Mouse (Mus musculus) layer of hippocampus, adult 8-10 months (tissue): Measurements from ENCODE around the gene Prr19. TPM values are rescaled to one million over a fixed set of nuclear protein-coding genes. Genes with fewer than 3 reads are reported as not detected.

ENCODE experiments used
- DNase-seq, 2 experiments: peaks; one replicate each; pipeline ENCODE4 v3.0.0; 2022; ENCODE audit warnings: low spot score in 2 of 2
- total RNA-seq, 4 experiments: library from RNA; stranded (reverse); gene quantifications; 2 replicates each; pipeline ENCODE4 v1.2.4; 2022

Prr19 gene
- total RNA-seq, 4 experiments from 2014 or later: 0.25 TPM; not detected in 3

DNA sequence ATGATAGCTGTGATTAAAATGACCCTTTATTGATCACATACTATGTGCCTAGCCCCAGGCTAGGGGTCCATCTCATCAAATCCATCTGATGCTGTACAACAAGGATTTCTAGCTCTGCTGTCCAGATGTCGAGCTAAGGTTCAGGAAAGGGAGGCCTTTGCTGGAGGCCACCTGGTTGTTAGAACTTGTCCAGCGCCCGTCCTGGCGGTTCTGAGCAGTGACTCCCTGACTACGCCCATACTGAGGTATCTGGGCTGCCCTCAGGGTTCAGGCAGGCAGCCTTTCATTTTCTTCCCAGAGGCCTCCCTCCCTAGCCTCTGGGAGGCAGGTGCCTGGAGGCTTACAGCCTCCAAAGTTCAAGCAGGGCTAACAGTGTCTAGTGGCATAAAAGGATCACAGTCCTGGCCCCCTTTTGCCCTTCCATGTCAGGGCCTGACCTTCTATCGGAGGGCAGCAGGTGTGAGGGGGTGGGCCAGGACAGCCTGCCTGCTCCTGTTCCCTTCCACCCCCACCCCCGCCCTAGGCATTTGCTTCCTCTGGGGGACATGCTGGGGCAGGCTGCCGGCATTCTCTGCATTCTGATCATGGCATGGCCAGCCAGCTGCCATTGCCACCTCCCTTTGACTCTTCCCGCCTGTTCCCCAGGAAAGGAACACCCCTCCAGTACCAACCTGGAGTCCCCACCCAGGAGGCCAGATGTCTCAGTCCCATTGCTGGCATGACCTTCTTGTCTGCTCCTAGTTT, 25.5 kb upstream of the Prr19 start:
- peak in 1 of 2 experiments; percentile 6 for DNase-seq

DNA sequence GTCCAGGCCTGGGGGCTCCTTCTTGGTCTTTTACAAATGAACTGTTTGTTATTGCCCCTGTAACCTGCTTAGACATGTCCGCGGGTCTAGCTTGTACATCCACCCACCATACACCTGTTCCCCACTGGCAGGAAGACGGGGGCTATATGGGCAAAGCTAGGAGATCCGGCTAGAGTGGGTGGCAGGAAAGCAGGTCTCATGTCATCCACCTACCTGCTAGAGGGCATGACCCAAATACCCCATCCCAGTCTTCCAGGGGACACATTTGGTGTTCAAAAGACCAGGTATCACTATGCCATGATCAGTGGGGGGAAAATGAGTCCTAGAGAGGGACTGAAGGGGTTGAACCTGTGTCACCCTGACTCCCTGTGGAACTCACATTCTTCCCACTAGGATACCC, 23.8 kb upstream of the Prr19 start:
- peak in 1 of 2 experiments; percentile 19 for DNase-seq

DNA sequence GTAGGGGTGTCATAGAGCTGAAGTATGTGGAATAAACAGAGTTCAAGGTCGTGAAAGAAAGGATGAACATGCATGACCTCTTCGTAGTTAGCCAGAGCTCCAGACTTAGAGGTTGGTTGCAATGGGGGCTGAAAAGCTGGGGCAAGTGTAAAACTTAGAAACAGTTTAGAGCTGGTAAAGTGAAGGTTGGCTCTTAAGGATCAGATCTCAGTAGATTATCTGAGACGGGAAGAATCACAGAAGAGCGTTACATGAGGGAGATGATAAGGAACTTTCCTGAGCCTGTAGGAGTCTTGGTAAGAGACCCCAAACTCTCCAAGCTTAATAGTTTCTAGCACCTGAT, 23.2 kb upstream of the Prr19 start:
- DNase-seq: no peak

DNA sequence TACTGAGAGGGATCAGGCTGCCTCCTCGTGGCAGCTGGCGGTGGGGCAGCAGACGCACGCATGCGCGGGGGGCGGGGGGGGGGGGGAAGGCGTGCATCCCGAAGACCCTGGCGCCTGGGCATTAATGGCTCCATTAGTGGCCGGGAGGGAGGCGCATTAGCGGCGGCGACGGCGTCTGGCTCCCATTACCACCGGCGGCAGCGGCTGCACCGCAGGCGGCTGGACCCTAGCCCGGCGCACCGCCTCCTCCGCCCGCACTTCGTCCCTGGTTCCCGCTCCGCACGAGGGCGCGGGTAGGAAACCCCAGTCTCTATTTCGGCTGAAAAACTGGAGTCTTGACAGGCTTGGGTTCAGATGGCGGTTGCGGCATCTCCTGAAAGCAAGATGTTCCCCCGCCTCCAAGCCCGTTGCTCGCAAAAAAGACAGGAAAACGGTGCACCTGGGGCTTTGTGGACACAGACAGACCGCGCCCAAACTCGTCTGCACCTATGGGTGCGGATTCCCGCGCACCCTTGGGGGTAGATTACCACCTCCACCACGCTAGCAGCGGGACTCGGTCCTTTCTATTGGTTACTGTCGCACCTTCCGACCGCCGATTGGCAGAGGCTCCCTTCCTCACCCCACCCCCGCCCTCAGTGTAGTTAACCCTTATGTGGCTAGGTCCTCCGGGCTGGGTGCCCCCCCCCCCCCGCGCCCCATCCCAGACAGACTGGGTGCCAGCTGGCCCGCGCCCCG, 22.7 kb upstream of the Prr19 start:
- DNase-seq: peak; percentile 82 to 86

DNA sequence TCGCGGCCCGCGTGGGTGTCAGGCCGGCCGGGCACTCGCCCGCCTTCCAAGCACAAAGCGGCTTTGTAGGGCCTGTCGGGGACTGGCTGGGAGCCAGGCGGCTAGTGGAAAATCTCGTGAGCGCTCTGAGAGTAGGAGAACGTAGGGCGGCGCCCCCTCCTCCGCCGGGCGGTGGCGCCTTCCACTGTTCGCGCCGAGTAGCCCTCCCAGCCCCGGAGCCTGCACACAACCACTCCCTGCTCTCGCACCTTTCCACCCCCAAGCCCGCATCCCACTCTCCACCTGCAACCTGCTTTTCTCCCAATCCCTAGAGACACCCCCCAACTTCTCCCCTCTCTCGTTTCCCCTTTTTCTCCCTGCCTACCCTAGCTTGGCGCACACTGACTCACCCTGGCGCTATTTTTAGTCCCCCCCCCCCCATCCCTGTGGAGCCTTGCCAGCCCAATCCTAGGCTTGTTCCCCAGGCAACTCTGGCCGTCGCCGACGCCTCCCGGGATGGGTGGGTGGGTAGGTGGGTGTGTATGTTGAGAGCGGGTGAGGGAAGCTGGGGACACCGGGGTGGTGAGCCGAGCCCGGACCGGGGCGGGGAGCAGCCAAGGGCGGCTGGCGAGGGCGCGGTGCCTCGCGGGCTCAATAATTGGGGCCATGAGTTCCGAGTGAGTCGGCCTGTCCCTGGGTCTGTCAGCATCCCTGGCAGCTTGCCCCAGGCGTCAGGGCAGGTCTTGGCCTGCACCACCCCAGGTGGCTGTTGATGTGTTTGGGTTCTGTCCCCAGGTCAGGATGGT, 21.9 kb upstream of the Prr19 start:
- DNase-seq: peak; percentile 89 to 94

DNA sequence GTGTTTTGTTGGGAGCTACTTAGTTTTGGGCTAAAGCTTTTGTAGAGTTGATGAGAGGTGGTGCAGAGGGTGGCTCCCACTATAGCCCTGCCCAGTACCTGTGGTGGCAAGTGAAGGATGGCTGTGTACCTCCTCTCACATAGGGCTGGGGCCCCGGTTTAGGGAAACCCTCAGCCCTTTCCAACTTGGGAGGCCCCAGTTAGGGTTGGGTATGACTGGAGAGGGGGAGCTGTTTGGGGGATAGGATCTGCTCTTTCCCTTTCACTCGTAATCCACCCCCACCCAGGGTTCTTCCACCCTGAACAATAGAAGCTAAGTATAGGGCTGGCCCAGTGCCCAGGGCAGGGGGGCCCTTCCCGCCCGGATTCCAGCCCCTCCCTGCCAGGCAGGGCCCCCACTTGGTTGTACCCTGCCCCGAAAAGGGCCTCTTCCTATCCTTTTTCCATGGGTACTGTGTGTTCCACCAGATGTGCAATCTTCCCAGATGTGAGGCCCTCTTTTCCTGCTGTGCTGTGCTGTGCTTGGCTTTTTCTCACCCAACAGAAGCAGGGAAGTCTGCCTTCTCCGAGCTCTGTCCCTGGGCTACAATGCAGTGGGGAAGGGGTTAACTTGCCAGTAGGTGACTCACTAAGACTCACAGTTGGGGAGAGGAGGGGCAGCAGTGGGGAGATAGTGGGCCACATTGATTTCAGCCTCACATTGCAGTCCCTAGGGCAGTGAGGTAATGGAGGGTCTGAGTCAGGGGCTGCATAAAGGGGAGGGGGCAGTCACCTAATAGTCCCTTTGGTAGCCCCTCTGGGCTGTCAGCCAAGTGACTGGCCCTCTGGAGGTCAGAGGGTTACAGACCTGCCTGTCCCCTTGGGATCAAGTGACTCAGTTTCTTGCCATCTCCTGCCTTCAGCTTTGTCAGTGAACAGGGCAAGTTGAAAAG, 21.1 kb upstream of the Prr19 start:
- DNase-seq: peak in 1 of 2 experiments; percentile 65

DNA sequence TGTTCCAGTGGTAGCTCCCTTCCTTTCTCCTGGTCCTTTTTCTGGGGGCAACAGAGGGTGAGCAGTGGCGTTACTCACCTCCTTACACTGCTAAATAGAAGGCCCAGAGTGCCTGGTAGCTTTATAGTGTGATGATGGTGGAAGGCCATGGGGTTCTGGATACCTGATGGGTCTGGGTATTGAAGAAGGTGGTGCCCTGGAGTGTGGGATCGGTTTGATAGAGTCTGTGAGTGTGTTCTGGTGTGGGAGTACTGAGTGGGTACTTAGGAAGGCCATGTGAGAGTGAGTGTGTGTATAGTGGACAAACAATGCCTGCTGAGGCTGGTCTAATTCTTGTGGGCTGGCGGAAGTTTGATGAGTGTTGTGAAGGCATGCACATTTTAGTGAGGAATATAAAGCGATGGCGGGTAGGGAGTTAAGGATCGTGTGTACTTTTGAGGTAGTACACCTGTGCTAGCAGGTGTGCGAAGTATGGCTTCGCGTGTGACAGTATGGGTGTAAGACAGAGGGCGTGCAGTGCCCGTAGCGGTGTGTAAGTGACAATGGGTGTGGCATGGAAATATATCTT, 20.0 kb upstream of the Prr19 start:
- peak in 1 of 2 experiments; percentile 37 for DNase-seq

DNA sequence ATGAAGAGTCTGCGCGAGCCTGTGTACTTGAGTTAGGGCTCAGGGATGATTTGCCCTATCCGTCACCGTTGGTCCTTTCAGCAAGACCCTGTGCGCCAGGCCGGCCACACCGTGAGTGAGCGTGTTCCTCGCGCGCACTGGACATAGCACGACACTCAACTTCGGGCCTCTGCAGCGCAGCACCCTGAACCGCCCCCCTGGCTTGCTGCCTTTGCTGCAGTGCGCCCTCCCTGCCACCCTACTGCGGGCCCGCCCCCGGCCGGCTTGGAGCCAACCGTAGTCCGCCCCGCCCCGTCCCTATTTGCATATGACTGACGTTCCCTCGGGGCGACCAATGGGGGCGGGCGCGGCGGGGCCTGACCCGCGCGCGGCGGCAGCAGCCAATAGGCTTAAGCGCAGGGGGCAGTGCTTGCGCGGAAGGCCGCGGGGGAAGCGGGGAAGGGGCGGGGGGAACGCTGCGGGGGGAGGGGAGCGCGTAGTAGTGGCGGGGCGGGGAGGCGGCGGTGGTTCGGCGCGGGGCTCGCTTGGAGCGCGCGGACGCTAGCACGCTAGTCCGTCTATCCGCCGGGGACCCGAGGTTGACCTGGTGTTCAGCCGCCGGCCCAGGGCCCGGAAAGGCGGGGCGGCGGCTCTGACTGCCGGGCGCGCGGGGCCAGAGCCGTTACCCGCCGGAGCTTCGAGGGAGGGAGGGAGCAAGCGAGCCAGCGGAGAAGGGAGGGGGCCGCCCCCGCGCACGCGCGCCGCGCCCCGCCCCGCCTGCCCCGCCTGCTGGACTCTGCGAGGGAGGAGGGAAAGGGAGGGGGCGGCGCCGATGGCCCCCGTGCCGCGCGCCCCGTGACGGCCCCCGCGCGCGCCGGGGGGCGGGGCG, 19.2 kb upstream of the Prr19 start:
- DNase-seq: peak; percentile 95

DNA sequence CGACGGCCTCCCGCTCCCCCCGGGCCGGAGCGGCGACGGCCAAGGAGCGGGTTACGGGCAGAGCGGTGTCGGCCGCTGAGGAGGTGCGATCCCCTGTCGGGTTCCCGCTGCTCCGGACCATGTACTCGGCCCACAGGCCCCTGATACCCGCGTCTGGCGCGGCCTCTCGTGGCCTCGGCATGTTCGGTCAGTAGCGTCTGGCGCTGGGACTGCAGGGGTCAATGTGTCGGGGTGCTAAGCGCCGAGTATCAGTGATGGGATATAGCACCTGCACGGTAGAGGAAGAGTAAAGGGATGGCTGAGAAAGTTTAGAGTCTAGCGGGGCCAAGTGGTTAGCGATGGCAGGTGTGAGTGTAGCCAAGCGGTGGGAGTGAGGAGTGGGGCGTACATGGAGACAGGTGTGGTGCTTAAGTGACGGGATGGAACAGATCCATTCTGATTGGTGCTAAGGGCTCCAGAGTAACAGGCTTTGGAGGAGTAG, 18.4 kb upstream of the Prr19 start:
- DNase-seq: no peak

DNA sequence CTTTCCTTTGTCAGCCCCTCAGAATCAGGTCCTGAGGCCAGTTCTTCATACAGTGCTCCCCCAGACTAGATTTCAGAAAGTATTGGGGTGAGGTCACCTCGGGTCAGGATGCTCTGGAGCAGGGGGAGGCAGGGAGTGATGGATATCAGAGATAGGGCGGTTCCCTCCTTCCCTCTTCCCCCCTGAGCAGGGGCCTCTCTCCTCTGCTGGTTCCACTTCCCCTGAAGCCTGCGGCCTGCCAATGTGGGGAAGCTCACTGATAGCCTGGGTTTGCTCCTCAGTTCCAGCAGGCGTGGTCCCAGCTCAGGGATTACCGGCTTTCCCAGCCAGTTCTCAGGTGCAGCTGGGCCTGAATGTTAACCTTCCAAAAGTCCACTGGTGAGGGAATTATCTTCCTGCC, 17.6 kb upstream of the Prr19 start:
- DNase-seq: no peak

DNA sequence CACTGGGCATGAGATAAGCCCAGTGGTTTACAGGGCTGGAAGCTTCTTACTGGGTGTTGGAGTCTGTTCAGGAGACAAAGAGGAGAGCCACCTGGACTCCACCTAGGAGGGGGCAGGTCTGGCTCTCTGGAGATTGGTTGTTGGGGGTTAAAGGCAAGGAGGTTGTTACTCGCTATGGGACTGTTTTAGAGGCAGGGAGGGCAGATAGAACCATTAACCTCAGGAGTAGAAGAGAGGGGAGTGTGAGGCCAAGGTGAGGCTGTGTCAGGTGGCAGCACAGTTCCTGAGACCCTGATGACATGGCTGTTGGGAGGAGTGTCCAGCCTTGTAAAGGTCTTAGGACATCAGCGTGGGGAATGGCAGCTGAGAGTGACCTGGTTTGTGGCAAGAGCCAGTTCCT, 17.0 kb upstream of the Prr19 start:
- DNase-seq: no peak

DNA sequence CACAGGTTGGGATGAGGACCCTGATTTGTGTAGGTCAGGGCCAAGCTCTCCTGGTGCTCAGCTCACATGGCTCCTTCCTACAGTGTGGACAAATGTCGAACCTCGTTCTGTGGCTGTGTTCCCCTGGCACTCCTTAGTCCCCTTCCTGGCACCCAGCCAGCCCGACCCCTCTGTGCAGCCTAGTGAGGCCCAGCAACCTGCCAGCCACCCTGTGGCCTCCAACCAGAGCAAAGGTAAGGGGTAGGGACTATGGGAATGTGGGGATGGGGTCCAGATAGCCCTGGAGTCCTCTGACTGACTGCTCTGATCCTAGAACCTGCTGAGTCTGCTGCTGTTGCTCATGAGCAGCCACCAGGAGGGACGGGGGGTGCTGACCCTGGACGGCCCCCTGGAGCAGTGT, 16.4 kb upstream of the Prr19 start:
- DNase-seq: no peak

DNA sequence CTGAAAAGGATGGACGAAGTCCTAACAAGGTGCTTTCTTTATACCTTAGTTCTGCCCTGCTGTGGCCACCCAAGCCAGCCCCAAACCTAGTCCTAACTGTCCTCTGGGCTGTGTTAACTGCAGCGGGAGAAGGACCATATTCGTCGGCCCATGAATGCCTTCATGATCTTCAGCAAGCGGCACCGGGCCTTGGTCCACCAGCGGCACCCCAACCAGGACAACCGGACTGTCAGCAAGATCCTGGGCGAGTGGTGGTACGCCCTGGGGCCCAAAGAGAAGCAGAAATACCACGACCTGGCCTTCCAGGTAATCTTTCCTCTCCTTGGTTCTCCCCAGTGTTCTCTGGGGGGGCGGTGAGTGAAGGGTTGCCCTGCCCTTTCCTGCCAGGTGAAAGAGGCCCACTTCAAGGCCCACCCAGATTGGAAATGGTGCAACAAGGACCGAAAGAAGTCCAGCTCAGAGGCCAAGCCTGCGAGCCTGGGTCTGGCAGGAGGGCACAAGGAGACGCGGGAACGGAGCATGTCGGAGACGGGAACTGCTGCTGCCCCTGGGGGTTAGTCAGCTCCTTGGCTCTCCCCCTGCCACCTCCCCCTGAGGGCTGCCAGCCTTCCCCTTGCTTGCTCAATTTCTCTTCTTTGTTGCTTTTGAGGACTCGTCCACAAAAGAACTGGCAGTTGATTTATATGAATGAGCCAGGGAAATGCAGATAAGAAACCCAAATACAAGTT, 15.5 kb upstream of the Prr19 start:
- DNase-seq: no peak

DNA sequence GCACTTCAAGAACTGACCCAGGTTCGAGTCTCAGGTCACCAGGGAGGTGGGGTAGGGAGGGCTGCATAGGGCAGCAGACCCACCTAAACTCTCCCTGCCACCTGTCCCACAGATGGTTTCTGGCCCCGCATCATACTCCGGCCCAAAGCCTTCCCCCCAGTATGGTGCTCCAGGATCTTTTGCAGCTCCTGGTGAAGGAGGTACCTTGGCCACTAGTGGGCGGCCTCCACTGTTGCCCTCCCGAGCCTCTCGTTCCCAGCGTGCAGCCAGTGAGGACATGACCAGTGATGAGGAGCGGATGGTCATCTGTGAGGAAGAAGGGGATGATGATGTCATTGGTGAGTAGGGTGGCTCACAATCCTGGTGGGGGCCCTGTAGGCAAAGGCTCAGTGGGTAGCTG, 14.2 kb upstream of the Prr19 start:
- no peak for DNase-seq

DNA sequence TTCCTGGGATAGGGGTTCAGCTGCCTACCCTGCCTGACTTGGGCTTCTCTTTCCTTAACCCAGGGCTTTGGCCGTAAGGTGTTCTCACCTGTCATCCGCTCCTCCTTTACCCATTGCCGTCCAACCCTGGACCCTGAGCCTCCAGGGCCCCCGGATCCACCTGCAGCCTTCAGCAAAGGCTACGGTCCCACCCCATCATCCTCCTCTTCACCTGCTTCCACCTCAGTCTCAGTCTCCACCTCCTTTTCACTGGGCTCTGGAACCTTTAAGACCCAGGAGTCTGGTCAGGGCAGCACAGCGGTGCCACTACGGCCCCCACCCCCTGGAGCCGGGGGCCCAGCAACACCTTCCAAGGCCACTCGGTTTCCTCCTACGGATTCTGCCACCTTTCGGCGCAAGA, 13.2 kb upstream of the Prr19 start:
- DNase-seq: no peak

DNA sequence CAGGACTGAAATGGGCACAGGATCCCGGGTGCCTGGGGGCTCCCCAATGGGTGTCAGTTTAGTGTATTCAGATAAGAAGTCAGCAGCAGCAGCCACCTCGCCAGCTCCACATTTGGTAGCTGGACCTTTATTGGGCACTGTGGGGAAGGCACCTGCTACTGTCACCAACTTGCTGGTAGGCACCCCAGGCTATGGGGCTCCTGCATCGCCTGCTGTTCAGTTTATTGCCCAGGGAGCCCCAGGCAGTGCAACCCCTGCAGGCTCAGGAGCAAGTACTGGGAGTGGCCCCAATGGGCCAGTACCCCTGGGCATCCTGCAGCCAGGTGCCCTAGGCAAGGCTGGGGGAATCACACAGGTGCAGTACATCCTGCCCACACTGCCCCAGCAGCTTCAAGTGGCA, 12.5 kb upstream of the Prr19 start:
- no peak for DNase-seq

DNA sequence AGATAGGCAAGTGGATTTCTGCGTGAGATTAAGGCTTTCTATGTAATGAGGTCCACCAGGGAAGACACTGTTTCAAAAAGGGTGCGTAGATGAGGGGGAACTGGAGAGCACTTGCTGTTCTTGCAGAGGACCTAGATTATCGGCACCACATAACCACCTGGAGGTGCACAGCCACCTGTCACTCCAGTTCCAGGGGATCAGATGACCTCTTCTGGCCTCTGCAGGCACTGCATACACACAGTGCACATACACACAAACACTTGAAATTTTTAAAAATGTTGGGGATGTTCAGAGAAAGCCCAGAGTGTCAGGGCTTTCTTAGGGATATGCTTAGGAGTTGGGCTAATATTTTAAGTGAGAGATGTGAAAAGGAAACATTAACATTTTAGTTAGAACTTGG, 11.3 kb upstream of the Prr19 start:
- no peak for DNase-seq

DNA sequence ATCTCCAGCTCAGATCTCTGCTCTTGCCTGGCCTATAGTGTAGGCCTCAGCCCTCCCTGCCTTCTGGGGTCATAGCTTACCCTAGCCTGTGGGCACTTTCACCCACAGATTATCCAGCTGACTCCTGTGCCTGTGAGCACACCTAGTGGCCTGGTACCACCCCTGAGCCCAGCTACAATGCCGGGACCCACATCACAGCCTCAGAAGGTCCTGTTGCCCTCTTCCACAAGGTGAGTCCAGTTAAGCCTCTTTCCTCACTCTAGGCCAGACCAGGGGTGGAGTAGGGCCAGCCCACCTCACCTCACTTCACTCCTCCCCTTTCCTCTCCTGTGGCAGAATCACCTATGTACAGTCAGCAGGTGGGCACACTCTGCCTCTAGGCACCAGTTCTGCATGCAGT, 10.7 kb upstream of the Prr19 start:
- DNase-seq: no peak

DNA sequence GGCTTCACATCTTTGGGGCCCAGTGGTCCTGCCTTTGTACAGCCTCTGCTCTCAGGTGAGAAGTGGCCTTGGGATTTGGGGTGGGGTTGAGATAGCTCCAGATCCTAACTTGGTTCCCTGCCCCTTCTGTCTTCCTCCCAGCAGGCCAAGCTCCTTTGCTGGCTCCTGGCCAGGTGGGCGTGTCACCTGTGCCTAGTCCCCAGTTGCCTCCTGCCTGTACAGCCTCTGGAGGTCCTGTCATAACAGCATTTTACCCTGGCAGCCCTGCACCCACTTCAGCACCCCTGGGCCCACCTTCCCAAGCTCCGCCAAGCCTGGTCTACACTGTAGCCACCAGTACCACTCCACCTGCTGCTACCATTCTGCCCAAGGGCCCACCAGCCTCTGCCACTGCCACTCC, 10.3 kb upstream of the Prr19 start:
- no peak for DNase-seq
